Comparison of ENCODE assay signal across 8 mouse cellular contexts in the genomic region with DNA sequence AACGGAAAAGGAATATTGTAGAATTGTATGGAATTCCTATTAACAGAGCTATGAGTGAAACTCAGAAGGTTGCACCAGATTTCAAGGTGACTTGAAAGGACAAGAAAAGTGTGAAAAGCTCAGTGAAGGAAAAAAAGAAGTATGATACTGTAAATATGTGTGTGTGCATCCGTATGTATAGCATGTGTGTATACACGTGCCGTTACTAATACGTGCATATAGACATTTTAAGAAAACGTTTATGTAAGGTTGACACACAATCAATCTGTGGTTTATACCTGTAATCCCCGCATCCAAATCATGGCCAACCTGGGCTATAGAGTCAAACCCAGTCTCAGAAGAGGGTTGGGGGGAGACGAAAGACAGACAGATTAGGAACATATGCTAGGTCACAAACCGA. TPM values are rescaled to one million over a fixed set of nuclear protein-coding genes. Genes with fewer than 3 reads are reported as not detected.
DNase-seq lines count a peak whose midpoint lies in the region; ATAC-seq and TF ChIP-seq lines count a peak whose summit lies in the region.

No protein-coding gene starts in this region.

- H3K4me2 ChIP-seq in heart, embryonic 16.5 days (ENCODE audit: low read depth, low read length): peak overlapping the region; percentile 99
- peak overlapping the region; percentile 97 for H3K4me2 ChIP-seq in hindbrain, embryonic 13.5 days
- H3K4me2 ChIP-seq in midbrain, embryonic 12.5 days (replicated peaks): peak overlapping the region; percentile 88

- TF ChIP-seq EP300 in MEL (IDR thresholded peaks at IDR 0.05; ENCODE audit: low read depth in 1 of 2, low read length in 2 of 2): no peak

- H3K4me3 ChIP-seq in heart, embryonic 16.5 days (ENCODE audit: low read length): peak overlapping the region; percentile 100
- peak overlapping the region; percentile 58 to 92 for H3K4me3 ChIP-seq in MEL (ENCODE audit: control insufficient read depth in 1 of 2, insufficient read depth in 1 of 2, low read depth in 2 of 2, low read length in 2 of 2)
- H3K4me3 ChIP-seq in hindbrain, embryonic 13.5 days: peak overlapping the region; percentile 98
- H3K4me3 ChIP-seq in midbrain, embryonic 12.5 days: peak overlapping the region; percentile 84

- DNase-seq in heart, postnatal 14 days: no peak
- no peak for DNase-seq in MEL (ENCODE audit: low read depth, low spot score)
- DNase-seq in yolk sac, embryonic 10.5 days (ENCODE audit: low spot score): no peak
- no peak for DNase-seq in frontal cortex, postnatal 10 days (ENCODE audit: low spot score in 2 of 2)
- DNase-seq in left cerebral cortex, adult 8-10 months (ENCODE audit: low spot score in 2 of 2): no peak

- no peaks in the 10 kb centered on the region for H3K36me3 ChIP-seq in heart, embryonic 16.5 days (ENCODE audit: control insufficient read depth, insufficient read depth)
- H3K36me3 ChIP-seq in MEL (ENCODE audit: control insufficient read depth in 1 of 2, insufficient read depth in 2 of 2, low read length in 2 of 2): peaks cover 0 to 20% of the 10 kb centered on the region in 2 experiments; a peak in 2 of 4 replicates
- H3K36me3 ChIP-seq in hindbrain, embryonic 13.5 days: no peaks in the 10 kb centered on the region
- no peaks in the 10 kb centered on the region for H3K36me3 ChIP-seq in midbrain, embryonic 12.5 days

- H3K9me3 ChIP-seq in heart, embryonic 16.5 days (replicated peaks; ENCODE audit: control insufficient read depth, low read length): 0 out of 2 replicates have a peak, but pooled peaks cover under 1% of the 10 kb centered on the region
- no peaks in the 10 kb centered on the region for H3K9me3 ChIP-seq in MEL (replicated peaks; ENCODE audit: insufficient read depth, low read length)
- no peaks in the 10 kb centered on the region for H3K9me3 ChIP-seq in hindbrain, embryonic 13.5 days
- no peaks in the 10 kb centered on the region for H3K9me3 ChIP-seq in midbrain, embryonic 12.5 days

- TF ChIP-seq RAD21 in MEL (IDR thresholded peaks at IDR 0.05; ENCODE audit: low read depth, low read length): no peak

- 22% methylated on average over 9 of the region's 9 CpGs for WGBS in heart, embryonic 16.5 days
- 30% methylated on average over 9 of the region's 9 CpGs for WGBS in hindbrain, embryonic 13.5 days
- 24% methylated on average over 9 of the region's 9 CpGs for WGBS in midbrain, embryonic 12.5 days

- no peak for TF ChIP-seq POLR2A in MEL (IDR thresholded peaks at IDR 0.05; ENCODE audit: control insufficient read depth in 1 of 2, insufficient read depth in 1 of 2, low read depth in 1 of 2, low read length in 2 of 2, poor library complexity in 1 of 2)

- no peak for TF ChIP-seq CTCF in MEL (IDR thresholded peaks at IDR 0.05 in 2 of 3, conservative IDR thresholded peaks at IDR 0.05 in 1 of 3; ENCODE audit: control insufficient read depth in 1 of 3, insufficient read depth in 1 of 3, low read depth in 2 of 3, low read length in 3 of 3, poor library complexity in 1 of 3, severe bottlenecking in 1 of 3)

- ATAC-seq in heart, embryonic 16.5 days (replicated peaks; ENCODE audit: extremely low read depth, insufficient read depth, low FRiP score): no peak
- peak; percentile 36 for ATAC-seq in hindbrain, embryonic 13.5 days (ENCODE audit: low FRiP score)
- ATAC-seq in midbrain, embryonic 12.5 days (ENCODE audit: low FRiP score, low read depth): no peak

- peaks cover 41% of the 10 kb centered on the region for H3K79me2 ChIP-seq in MEL (ENCODE audit: control insufficient read depth, insufficient read depth, low read length, poor library complexity)

- H3K4me1 ChIP-seq in heart, embryonic 16.5 days (ENCODE audit: control insufficient read depth, insufficient read depth, low read length): peaks cover 9% of the 10 kb centered on the region; the same call in 1 of the 2 replicates
- H3K4me1 ChIP-seq in MEL (ENCODE audit: control insufficient read depth in 1 of 2, insufficient read depth in 2 of 2, low read length in 2 of 2): peaks cover 9 to 23% of the 10 kb centered on the region in 2 experiments
- H3K4me1 ChIP-seq in hindbrain, embryonic 13.5 days (replicated peaks): peaks cover 31% of the 10 kb centered on the region
- peaks cover 24% of the 10 kb centered on the region for H3K4me1 ChIP-seq in midbrain, embryonic 12.5 days

- intact Hi-C loops in heart, postnatal 14 days (cut with DNase I): no loop called here

- H3K27ac ChIP-seq in heart, embryonic 16.5 days (ENCODE audit: low read length): peak overlapping the region; percentile 98
- H3K27ac ChIP-seq in MEL (ENCODE audit: control insufficient read depth, low read depth, low read length): peak overlapping the region; percentile 97
- H3K27ac ChIP-seq in hindbrain, embryonic 13.5 days: peak overlapping the region; percentile 98
- peak overlapping the region; percentile 96 for H3K27ac ChIP-seq in midbrain, embryonic 12.5 days (replicated peaks)

- peaks cover 3% of the 10 kb centered on the region; the same call in 1 of the 2 replicates for H3K27me3 ChIP-seq in heart, embryonic 16.5 days (ENCODE audit: control insufficient read depth, insufficient read depth, low read length)
- peaks cover 2 to 6% of the 10 kb centered on the region in 2 experiments; a peak in 3 of 4 replicates for H3K27me3 ChIP-seq in MEL (ENCODE audit: control insufficient read depth in 1 of 2, insufficient read depth in 2 of 2, low read length in 2 of 2)
- 0 out of 2 replicates have a peak, but pooled peaks cover 2% of the 10 kb centered on the region for H3K27me3 ChIP-seq in hindbrain, embryonic 13.5 days
- H3K27me3 ChIP-seq in midbrain, embryonic 12.5 days: no peaks in the 10 kb centered on the region

- H3K9ac ChIP-seq in heart, embryonic 16.5 days (ENCODE audit: low read length): peak overlapping the region; percentile 99
- H3K9ac ChIP-seq in MEL (ENCODE audit: control insufficient read depth, low read depth, low read length, poor library complexity, severe bottlenecking): peak overlapping the region; percentile 91
- H3K9ac ChIP-seq in hindbrain, embryonic 13.5 days: peak overlapping the region; percentile 97
- H3K9ac ChIP-seq in midbrain, embryonic 12.5 days (replicated peaks): peak overlapping the region; percentile 82

TF ChIP-seq in MEL, 35 proteins besides CTCF, POLR2A, EP300 and RAD21:
- TF ChIP-seq E2F4 (IDR thresholded peaks at IDR 0.05; ENCODE audit: borderline replicate concordance, low read depth, low read length): no peak
- TF ChIP-seq USF1 (IDR thresholded peaks at IDR 0.05; ENCODE audit: low read depth, low read length): no peak
- TF ChIP-seq CHD1 (IDR thresholded peaks at IDR 0.05; ENCODE audit: low read depth, low read length): no peak
- TF ChIP-seq SMC3 (IDR thresholded peaks at IDR 0.05; ENCODE audit: low read depth, low read length): no peak
- peak; percentile 27; the same call in 1 of the 2 replicates for TF ChIP-seq MYC (IDR thresholded peaks at IDR 0.05; ENCODE audit: low read depth, low read length)

RNA-seq across cellular contexts. Expression of gene Nudcd3, which starts 0.4 kb away (rescaled TPM):
- polyA plus RNA-seq in heart, embryonic 16.5 days (2015; fragmentation: Nextera tagmentation; extraction: Ambion mirVana): 35.9 and 38.8 TPM in 2 replicates
- total RNA-seq in heart, postnatal 14 days (2021): 10 to 100 TPM; 56.3 to 57.6 TPM
- 29.8 and 33.3 TPM in 2 replicates for total RNA-seq in MEL (2012; rRNA removed)
- 10 to 100 TPM in 1 of 2 experiments, not detected in 1; 50.5 TPM for polyA plus RNA-seq in MEL (2012; ENCODE audit: insufficient read depth in 1 of 2, insufficient read length in 2 of 2, low read depth in 1 of 2, low replicate concordance in 2 of 2, missing spikeins in 1 of 2)
- 61.5 and 64.7 TPM in 2 replicates for polyA plus RNA-seq in hindbrain, embryonic 13.5 days (2015; fragmentation: Nextera tagmentation; extraction: Ambion mirVana)
- 55.0 and 55.9 TPM in 2 replicates for polyA plus RNA-seq in midbrain, embryonic 12.5 days (2016; fragmentation: Nextera tagmentation; extraction: Ambion mirVana)
- 100 to 1,000 TPM; 138 to 154 (median 147) TPM for total RNA-seq in left cerebral cortex, adult 8-10 months (2022)

RNA-seq across cellular contexts. Expression of gene A730071L15Rik, which starts 0.7 kb away (rescaled TPM):
- polyA plus RNA-seq in heart, embryonic 16.5 days (2015; fragmentation: Nextera tagmentation; extraction: Ambion mirVana): 0.25 and 0.39 TPM in 2 replicates
- total RNA-seq in heart, postnatal 14 days (2021): not detected
- total RNA-seq in MEL (2012; rRNA removed): 0.33 and 0.46 TPM in 2 replicates
- polyA plus RNA-seq in MEL (2012; ENCODE audit: insufficient read depth in 1 of 2, insufficient read length in 2 of 2, low read depth in 1 of 2, low replicate concordance in 2 of 2, missing spikeins in 1 of 2): under 1 TPM in 1 of 2 experiments, not detected in 1; 0.13 TPM
- polyA plus RNA-seq in hindbrain, embryonic 13.5 days (2015; fragmentation: Nextera tagmentation; extraction: Ambion mirVana): 0.69 and 1.1 TPM in 2 replicates
- 0.38 and 0.41 TPM in 2 replicates for polyA plus RNA-seq in midbrain, embryonic 12.5 days (2016; fragmentation: Nextera tagmentation; extraction: Ambion mirVana)
- under 1 TPM; 0.30 to 0.53 (median 0.39) TPM for total RNA-seq in left cerebral cortex, adult 8-10 months (2022)

RNA-seq across cellular contexts. Expression of gene Npc1l1, which starts 29.4 kb away (rescaled TPM):
- 0.02 and 0.34 TPM in 2 replicates for polyA plus RNA-seq in heart, embryonic 16.5 days (2015; fragmentation: Nextera tagmentation; extraction: Ambion mirVana)
- under 1 TPM; 0.07 to 0.10 TPM for total RNA-seq in heart, postnatal 14 days (2021)
- total RNA-seq in MEL (2012; rRNA removed): not detected in 2 replicates
- polyA plus RNA-seq in MEL (2012; ENCODE audit: insufficient read depth in 1 of 2, insufficient read length in 2 of 2, low read depth in 1 of 2, low replicate concordance in 2 of 2, missing spikeins in 1 of 2): under 1 TPM in 1 of 2 experiments, not detected in 1; 0.10 TPM
- polyA plus RNA-seq in hindbrain, embryonic 13.5 days (2015; fragmentation: Nextera tagmentation; extraction: Ambion mirVana): 0.04 and 0.05 TPM in 2 replicates
- not detected in 2 replicates for polyA plus RNA-seq in midbrain, embryonic 12.5 days (2016; fragmentation: Nextera tagmentation; extraction: Ambion mirVana)
- under 1 TPM; 0.65 to 0.94 (median 0.79) TPM for total RNA-seq in left cerebral cortex, adult 8-10 months (2022)
